Mouse (Mus musculus) midbrain, embryonic 11.5 days (tissue): Measurements from ENCODE around the gene Gm4969. TPM values are rescaled to one million over a fixed set of nuclear protein-coding genes. Genes with fewer than 3 reads are reported as not detected.

Experiments used
- ATAC-seq: fragments of 200-750 bp; cut with Nextera tagmentation; 2 replicates; pipeline ENCODE4 v1.8.0; 2017; ENCODE audit warnings: moderate TSS enrichment, moderate library complexity; ENCODE audit not compliant: low FRiP score
- DNase-seq: peaks from one replicate; pipeline ENCODE4 v3.0.0; 2015; ENCODE audit warnings: low spot score; ENCODE audit errors: missing footprints
- H3K27ac ChIP-seq: fragments of 300-500 bp; sonication (generic); 2 replicates; pipeline ENCODE4 v1.5.1; 2014; ENCODE audit warnings: low read depth, low read length
- H3K27me3 ChIP-seq: fragments of 300-500 bp; sonication (generic); 2 replicates; pipeline ENCODE4 v1.6.1; 2014; ENCODE audit warnings: mild to moderate bottlenecking, low read length, moderate library complexity, mixed read lengths; ENCODE audit not compliant: control insufficient read depth, insufficient read depth
- H3K36me3 ChIP-seq: fragments of 300-500 bp; sonication (generic); 2 replicates; pipeline ENCODE4 v1.6.1; 2014; ENCODE audit warnings: mild to moderate bottlenecking, low read length, moderate library complexity, mixed read lengths; ENCODE audit not compliant: control insufficient read depth, insufficient read depth
- H3K4me1 ChIP-seq: fragments of 300-500 bp; sonication (generic); 2 replicates; pipeline ENCODE4 v1.6.1; 2014; ENCODE audit warnings: low read length; ENCODE audit not compliant: control insufficient read depth, insufficient read depth
- H3K4me2 ChIP-seq: fragments of 300-500 bp; sonication (generic); 2 replicates; pipeline ENCODE4 v1.6.1; 2014; ENCODE audit warnings: mild to moderate bottlenecking, moderate library complexity
- H3K4me3 ChIP-seq: fragments of 300-500 bp; sonication (generic); 2 replicates; pipeline ENCODE4 v1.5.1; 2014; ENCODE audit warnings: low read depth, low read length
- H3K9ac ChIP-seq: fragments of 300-500 bp; sonication (generic); 2 replicates; pipeline ENCODE4 v1.6.1; 2014; ENCODE audit warnings: low read length
- H3K9me3 ChIP-seq: fragments of 300-500 bp; sonication (generic); 2 replicates; pipeline ENCODE4 v1.6.1; 2016; ENCODE audit warnings: low read length; ENCODE audit not compliant: control insufficient read depth
- WGBS: fragments of 180-500 bp; shearing (Covaris S2); extraction: QIAGEN DNeasy Blood & Tissue Kit; methylation state at CpG from one replicate; pipeline ENCODE4 v1.1.7; 2014; 5-methylcytosine and 5-hydroxymethylcytosine counted together
- polyA plus RNA-seq: library from polyadenylated mRNA; unstranded; fragments of >200 nt; fragmentation: Nextera tagmentation; extraction: Ambion mirVana; gene quantifications from 2 replicates; pipeline ENCODE4 v1.2.1, GENCODE M21; 2014

Gene Gm4969
- polyA plus RNA-seq, 1 experiment from 2014 or later = 0.46 TPM

DNA sequence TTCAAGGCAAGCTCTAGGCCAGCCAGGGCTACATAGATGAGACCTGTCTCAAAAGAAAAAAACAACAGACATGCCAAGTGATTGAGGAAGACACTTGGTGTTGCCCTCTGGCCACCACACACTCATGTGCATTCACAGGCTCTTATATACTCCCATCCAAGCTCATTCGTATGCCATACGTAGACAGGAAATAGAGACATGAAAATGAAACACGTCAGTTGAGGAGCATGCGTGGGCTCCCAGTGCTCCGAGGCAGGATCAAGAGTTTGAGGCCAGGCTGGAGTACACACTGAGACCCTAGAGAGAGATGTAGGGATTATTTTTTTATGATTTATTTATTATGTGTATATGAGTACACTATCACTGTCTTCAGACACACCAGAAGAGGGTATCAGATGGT is 11.2 kb upstream of the Gm4969 start:
- Histone ChIP-seq H3K27me3 (no peaks in the 10 kb centered on the region), H3K4me1 (peaks cover 4% of the 10 kb centered on the region; the same call in 1 of the 2 replicates), H3K9ac (no peak overlapping the region), H3K4me2 (no peak overlapping the region), H3K36me3 (no peaks in the 10 kb centered on the region; the same call in 1 of the 2 replicates), H3K9me3 (no peaks in the 10 kb centered on the region), H3K27ac (no peak overlapping the region), H3K4me3 (no peak overlapping the region)
- 95% methylated on average over 5 of the region's 5 CpGs for WGBS
- no peak for ATAC-seq
- DNase-seq = no peak

- no peak overlapping the region for H3K27ac ChIP-seq
- H3K4me3 ChIP-seq = no peak overlapping the region
- no peaks in the 10 kb centered on the region; the same call in 1 of the 2 replicates for H3K36me3 ChIP-seq
- DNase-seq (no peak), ATAC-seq (no peak)
- H3K4me2 ChIP-seq = no peak overlapping the region
- H3K27me3 ChIP-seq = no peaks in the 10 kb centered on the region
- no peaks in the 10 kb centered on the region for H3K9me3 ChIP-seq
- WGBS = 92% methylated on average over 5 of the region's 5 CpGs
- H3K4me1 ChIP-seq = peaks cover 4% of the 10 kb centered on the region; the same call in 1 of the 2 replicates
- no peak overlapping the region for H3K9ac ChIP-seq
These were observed 9.6 kb upstream of the Gm4969 start for GRCm38 (mm10) chr7:19127744-19128143.

DNA sequence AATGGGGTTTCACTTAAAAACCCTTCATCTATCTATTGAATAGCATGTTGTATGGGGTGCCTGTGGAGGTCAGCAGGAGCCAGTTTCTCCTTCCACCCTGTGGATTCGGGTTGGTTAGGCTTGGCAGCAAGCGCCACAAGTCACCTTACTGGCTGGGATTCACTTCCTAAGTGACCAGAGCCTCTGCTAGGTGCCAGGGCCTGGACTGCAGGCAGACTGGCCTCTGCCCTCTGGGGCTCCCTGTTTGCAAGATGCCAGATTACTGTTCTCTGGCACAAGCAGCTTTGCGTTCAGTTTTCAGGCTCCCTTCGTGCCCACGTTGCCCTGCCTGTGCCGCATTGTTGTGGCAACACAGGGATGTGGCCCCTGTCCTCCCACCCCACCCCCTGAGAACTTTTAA is 6.5 kb upstream of the Gm4969 start:
- DNase-seq = no peak
- no peak for ATAC-seq
- Histone ChIP-seq H3K36me3 (no peaks in the 10 kb centered on the region; the same call in 1 of the 2 replicates), H3K9me3 (no peaks in the 10 kb centered on the region), H3K27ac (no peak overlapping the region), H3K27me3 (no peaks in the 10 kb centered on the region), H3K4me3 (no peak overlapping the region), H3K9ac (no peak overlapping the region), H3K4me2 (no peak overlapping the region), H3K4me1 (peaks cover 9% of the 10 kb centered on the region)
- 91% methylated on average over 6 of the region's 6 CpGs for WGBS

DNA sequence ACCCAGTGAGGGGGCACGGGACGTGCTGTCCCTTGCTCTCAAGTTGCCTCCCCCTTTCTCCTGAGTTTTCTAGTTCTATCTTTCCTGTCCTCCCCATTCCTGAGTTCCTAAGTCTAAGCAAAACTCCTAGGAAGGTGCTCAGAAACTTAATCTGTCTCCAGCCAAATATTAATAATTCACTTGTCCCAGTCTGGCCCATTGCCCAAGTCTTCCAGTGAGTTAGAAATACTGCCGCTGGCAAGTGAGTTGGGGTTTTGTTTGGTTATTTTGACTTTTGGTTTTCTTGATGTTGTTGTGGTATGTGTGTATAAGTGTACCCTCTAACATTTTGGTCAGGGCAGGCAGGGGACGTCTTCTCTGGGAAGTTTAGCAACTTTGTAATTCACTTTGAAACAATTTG is 3.5 kb upstream of the Gm4969 start:
- peaks cover 11% of the 10 kb centered on the region for H3K4me1 ChIP-seq
- DNase-seq (no peak), ATAC-seq (no peak)
- no peaks in the 10 kb centered on the region for H3K36me3 ChIP-seq
- H3K4me2 ChIP-seq = no peak overlapping the region
- WGBS = 96% methylated on average over 4 of the region's 4 CpGs
- no peak overlapping the region for H3K27ac ChIP-seq
- H3K9me3 ChIP-seq = no peaks in the 10 kb centered on the region
- H3K27me3 ChIP-seq = peaks cover 10% of the 10 kb centered on the region; the same call in 1 of the 2 replicates
- H3K9ac ChIP-seq = no peak overlapping the region
- no peak overlapping the region for H3K4me3 ChIP-seq

DNA sequence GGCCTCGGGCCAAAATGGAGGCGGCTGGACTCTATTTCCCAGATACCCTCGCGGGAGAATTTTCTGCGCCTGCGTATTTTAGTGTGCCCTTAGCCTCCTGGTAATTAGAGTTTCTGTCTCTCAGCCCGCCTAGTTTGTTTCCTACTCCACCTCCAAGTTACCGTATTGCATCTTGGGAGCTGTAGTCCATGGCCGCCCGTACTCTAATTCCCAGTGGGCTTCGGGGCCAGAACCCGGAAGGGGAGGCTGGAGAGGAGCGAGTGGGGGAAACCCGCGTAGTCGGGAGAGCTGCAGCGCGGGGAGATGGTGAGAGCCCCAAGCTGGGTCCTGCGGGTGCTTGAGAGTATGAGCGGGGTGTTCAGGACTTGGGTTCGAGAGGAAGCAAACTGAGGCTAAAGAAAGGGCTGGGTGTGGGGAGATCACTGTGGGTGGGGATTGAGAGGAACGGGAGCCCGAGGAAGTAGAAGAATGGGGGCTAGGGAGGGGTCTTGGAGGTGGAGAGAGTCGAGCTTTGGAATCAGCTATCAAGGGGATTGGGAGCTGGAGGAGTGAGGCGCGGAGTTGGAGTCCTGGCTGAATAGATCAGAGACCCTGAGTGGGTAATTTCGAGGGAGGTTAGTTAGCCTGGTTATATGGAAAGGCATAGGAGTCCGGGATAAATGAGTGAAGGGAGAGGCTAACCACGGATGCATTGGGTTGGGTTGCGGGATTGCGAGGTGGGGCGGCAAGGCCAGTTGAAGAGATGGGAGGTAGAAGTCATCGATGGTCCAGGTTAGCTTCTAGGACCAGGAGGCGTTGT is 1.7 kb upstream of the Gm4969 start, which contains the start of gene Fbxo46:
TSS of gene Fbxo46 (plus strand) at position 229 of the 799 bp plus-strand sequence.
- Histone ChIP-seq H3K27ac (no peak within 1 kb of the TSS; the same call in 1 of the 2 replicates), H3K4me1 (peaks cover 11% of the 10 kb centered on the region), H3K9ac (peak within 1 kb of the TSS; percentile 81), H3K9me3 (no peaks in the 10 kb centered on the region), H3K36me3 (no peaks in the 10 kb centered on the region), H3K27me3 (peaks cover 10% of the 10 kb centered on the region; the same call in 1 of the 2 replicates), H3K4me2 (peak within 1 kb of the TSS; percentile 90), H3K4me3 (peak within 1 kb of the TSS; percentile 72)
- DNase-seq (peak; percentile 99), ATAC-seq (peak; percentile 96)
- WGBS = 2% methylated on average over 34 of the region's 34 CpGs

DNA sequence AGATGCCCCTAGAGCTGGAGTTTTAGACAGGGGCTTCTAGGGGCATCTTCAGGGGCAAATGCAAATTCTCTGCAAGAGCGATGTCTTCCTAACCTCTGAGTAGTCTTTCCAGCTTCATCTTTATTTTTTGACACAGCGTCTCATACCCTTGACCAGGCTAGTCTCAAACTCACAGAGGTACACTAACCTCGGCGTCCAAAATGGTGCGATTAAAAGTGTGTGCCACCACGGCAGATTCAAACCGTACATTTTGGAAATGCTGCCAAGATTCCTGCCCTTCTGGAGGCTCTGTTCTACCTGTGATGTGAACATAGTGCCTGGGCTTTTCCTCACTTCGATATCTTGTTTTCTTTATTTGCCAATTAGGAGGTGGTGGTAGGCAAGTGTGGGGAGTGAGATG is 915 bp upstream of the Gm4969 start:
- Histone ChIP-seq H3K27me3 (peaks cover 10% of the 10 kb centered on the region; the same call in 1 of the 2 replicates), H3K4me3 (no peak overlapping the region), H3K27ac (no peak overlapping the region), H3K36me3 (no peaks in the 10 kb centered on the region), H3K4me2 (no peak overlapping the region), H3K4me1 (peaks cover 11% of the 10 kb centered on the region), H3K9ac (no peak overlapping the region), H3K9me3 (no peaks in the 10 kb centered on the region)
- 93% methylated on average over 8 of the region's 8 CpGs for WGBS
- peak; percentile 85 for DNase-seq
- ATAC-seq = peak; percentile 43

DNA sequence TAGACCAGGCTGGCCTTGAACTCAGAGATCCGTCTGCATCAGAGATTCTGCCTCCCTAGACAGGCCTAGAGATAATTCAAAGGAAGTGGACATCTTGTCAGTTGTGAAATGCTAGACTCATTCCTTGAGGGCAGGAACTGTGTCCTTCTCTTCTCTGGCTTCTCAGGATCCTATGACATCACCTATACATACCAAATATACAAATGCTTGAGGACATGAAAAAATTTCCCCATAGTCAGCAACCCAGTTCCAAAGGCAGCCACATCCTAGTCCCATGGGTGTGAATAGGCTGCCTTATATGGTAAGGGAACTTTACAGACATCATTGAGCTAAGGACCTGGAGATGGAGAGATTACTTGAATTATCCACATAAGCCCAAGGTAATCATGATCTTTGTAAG is 8.6 kb downstream of the Gm4969 start:
- ATAC-seq (no peak), DNase-seq (no peak)
- Histone ChIP-seq H3K4me1 (no peaks in the 10 kb centered on the region), H3K27me3 (no peaks in the 10 kb centered on the region), H3K9me3 (no peaks in the 10 kb centered on the region), H3K9ac (no peak overlapping the region), H3K4me2 (no peak overlapping the region), H3K36me3 (no peaks in the 10 kb centered on the region), H3K27ac (no peak overlapping the region), H3K4me3 (no peak overlapping the region)
- 90% methylated on average over 1 of the region's 1 CpGs for WGBS

GRCm38 (mm10) chr7:19107436-19107835 is 10.7 kb downstream of the Gm4969 start:
- DNase-seq (no peak), ATAC-seq (no peak)
- no peak overlapping the region for H3K9ac ChIP-seq
- H3K4me1 ChIP-seq = no peaks in the 10 kb centered on the region
- H3K27ac ChIP-seq = no peak overlapping the region
- no peak overlapping the region for H3K4me2 ChIP-seq
- no peaks in the 10 kb centered on the region for H3K9me3 ChIP-seq
- H3K4me3 ChIP-seq = no peak overlapping the region
- 64% methylated on average over 3 of the region's 3 CpGs for WGBS
- no peaks in the 10 kb centered on the region for H3K27me3 ChIP-seq
- H3K36me3 ChIP-seq = no peaks in the 10 kb centered on the region

GRCm38 (mm10) chr7:19104486-19104885 is 13.7 kb downstream of the Gm4969 start:
- ATAC-seq (no peak), DNase-seq (no peak)
- no peaks in the 10 kb centered on the region for H3K9me3 ChIP-seq
- no peak overlapping the region for H3K9ac ChIP-seq
- H3K4me2 ChIP-seq = no peak overlapping the region
- H3K36me3 ChIP-seq = no peaks in the 10 kb centered on the region
- H3K4me1 ChIP-seq = no peaks in the 10 kb centered on the region
- H3K4me3 ChIP-seq = no peak overlapping the region
- H3K27ac ChIP-seq = no peak overlapping the region
- 84% methylated on average over 2 of the region's 2 CpGs for WGBS
- no peaks in the 10 kb centered on the region for H3K27me3 ChIP-seq
